Mouse (Mus musculus): Measurements from ENCODE around the gene Rhoq. TPM values are rescaled to one million over a fixed set of nuclear protein-coding genes. Genes with fewer than 3 reads are reported as not detected.

The Rhoq gene
- polyA plus RNA-seq, 1 experiment from 2014 or later: 8.1 TPM

GRCm38 (mm10) chr17:86966040-86966439 is 3.2 kb downstream of the Rhoq start:
- 89% methylated on average over 10 of the region's 10 CpGs for WGBS
- Histone ChIP-seq H3K9me3 (no peaks in the 10 kb centered on the region), H3K27me3 (ENCODE audit: poor library complexity, severe bottlenecking) (peaks cover 8% of the 10 kb centered on the region), H3K4me3 (no peak overlapping the region), H3K4me1 (peaks cover 46% of the 10 kb centered on the region), H3K27ac (no peak overlapping the region), H3K36me3 (replicated peaks) (peaks cover 26% of the 10 kb centered on the region)
- DNase-seq (ENCODE audit: extremely low spot score, low spot score): no peak

DNA sequence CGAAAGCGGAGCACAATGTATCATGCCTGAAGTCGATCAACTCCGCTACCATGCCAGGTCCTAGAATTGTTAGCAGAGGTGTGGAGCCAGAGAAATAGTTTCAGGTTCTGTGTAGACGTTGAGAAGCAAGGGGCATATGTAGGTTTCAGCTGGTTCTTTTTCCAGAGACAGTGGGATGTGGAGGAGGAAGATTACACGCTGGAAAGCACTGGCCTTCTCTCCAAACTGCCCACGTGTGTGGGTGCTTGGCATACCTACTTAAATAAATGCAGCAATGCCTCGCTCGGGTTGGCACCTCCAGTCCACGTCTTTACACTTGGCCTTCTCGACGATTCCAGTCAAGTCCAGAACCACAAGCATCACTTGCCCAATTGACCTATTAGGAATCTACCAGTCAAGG is 4.2 kb downstream of the Rhoq start:
- WGBS: 92% methylated on average over 12 of the region's 12 CpGs
- no peak for DNase-seq (ENCODE audit: extremely low spot score, low spot score)
- no peaks in the 10 kb centered on the region for H3K9me3 ChIP-seq
- H3K27ac ChIP-seq: no peak overlapping the region
- H3K4me3 ChIP-seq: no peak overlapping the region
- no peaks in the 10 kb centered on the region for H3K27me3 ChIP-seq (ENCODE audit: poor library complexity, severe bottlenecking)
- peaks cover 39% of the 10 kb centered on the region for H3K4me1 ChIP-seq
- H3K36me3 ChIP-seq (replicated peaks): peaks cover 29% of the 10 kb centered on the region

GRCm38 (mm10) chr17:86967536-86968525 is 4.9 kb downstream of the Rhoq start:
- peaks cover 34% of the 10 kb centered on the region for H3K4me1 ChIP-seq
- H3K36me3 ChIP-seq (replicated peaks): peaks cover 34% of the 10 kb centered on the region
- H3K27ac ChIP-seq: no peak overlapping the region
- no peaks in the 10 kb centered on the region for H3K27me3 ChIP-seq (ENCODE audit: poor library complexity, severe bottlenecking)
- 91% methylated on average over 10 of the region's 10 CpGs for WGBS
- no peak for DNase-seq (ENCODE audit: extremely low spot score, low spot score)
- H3K4me3 ChIP-seq: no peak overlapping the region
- no peaks in the 10 kb centered on the region for H3K9me3 ChIP-seq

GRCm38 (mm10) chr17:86968581-86968980 is 5.7 kb downstream of the Rhoq start:
- peaks cover 31% of the 10 kb centered on the region for H3K4me1 ChIP-seq
- H3K36me3 ChIP-seq (replicated peaks): peaks cover 37% of the 10 kb centered on the region
- no peak overlapping the region for H3K4me3 ChIP-seq
- no peaks in the 10 kb centered on the region for H3K9me3 ChIP-seq
- H3K27me3 ChIP-seq (ENCODE audit: poor library complexity, severe bottlenecking): no peaks in the 10 kb centered on the region
- 91% methylated on average over 5 of the region's 5 CpGs for WGBS
- no peak overlapping the region for H3K27ac ChIP-seq
- no peak for DNase-seq (ENCODE audit: extremely low spot score, low spot score)

GRCm38 (mm10) chr17:86969582-86969981 is 6.7 kb downstream of the Rhoq start:
- H3K4me1 ChIP-seq: peaks cover 21% of the 10 kb centered on the region
- H3K27ac ChIP-seq: no peak overlapping the region
- peaks cover 45% of the 10 kb centered on the region for H3K36me3 ChIP-seq (replicated peaks)
- H3K4me3 ChIP-seq: no peak overlapping the region
- H3K27me3 ChIP-seq (ENCODE audit: poor library complexity, severe bottlenecking): no peaks in the 10 kb centered on the region
- WGBS: 63% methylated on average over 5 of the region's 5 CpGs
- no peak for DNase-seq (ENCODE audit: extremely low spot score, low spot score)
- no peaks in the 10 kb centered on the region for H3K9me3 ChIP-seq

- Histone ChIP-seq H3K27ac (no peak overlapping the region), H3K36me3 (replicated peaks) (peaks cover 51% of the 10 kb centered on the region), H3K4me3 (no peak overlapping the region), H3K27me3 (ENCODE audit: poor library complexity, severe bottlenecking) (no peaks in the 10 kb centered on the region), H3K9me3 (no peaks in the 10 kb centered on the region), H3K4me1 (peaks cover 15% of the 10 kb centered on the region)
- DNase-seq (ENCODE audit: extremely low spot score, low spot score): no peak
- 91% methylated on average over 15 of the region's 15 CpGs for WGBS
Observed at GRCm38 (mm10) chr17:86970026-86970750, 7.3 kb downstream of the Rhoq start.

- no peaks in the 10 kb centered on the region for H3K9me3 ChIP-seq
- H3K27me3 ChIP-seq (ENCODE audit: poor library complexity, severe bottlenecking): no peaks in the 10 kb centered on the region
- no peak overlapping the region for H3K4me3 ChIP-seq
- 86% methylated on average over 5 of the region's 5 CpGs for WGBS
- peaks cover 10% of the 10 kb centered on the region for H3K4me1 ChIP-seq
- H3K36me3 ChIP-seq (replicated peaks): peaks cover 56% of the 10 kb centered on the region
- H3K27ac ChIP-seq: no peak overlapping the region
- no peak for DNase-seq (ENCODE audit: extremely low spot score, low spot score)
Observed at GRCm38 (mm10) chr17:86971036-86971435, 8.2 kb downstream of the Rhoq start.

GRCm38 (mm10) chr17:86971860-86972259 is 9.0 kb downstream of the Rhoq start:
- WGBS: 86% methylated on average over 7 of the region's 7 CpGs

GRCm38 (mm10) chr17:86973097-86973496 is 10.2 kb downstream of the Rhoq start:
- Histone ChIP-seq H3K27me3 (ENCODE audit: poor library complexity, severe bottlenecking) (no peaks in the 10 kb centered on the region), H3K9me3 (no peaks in the 10 kb centered on the region), H3K4me1 (peaks cover 10% of the 10 kb centered on the region), H3K27ac (no peak overlapping the region), H3K4me3 (no peak overlapping the region), H3K36me3 (replicated peaks) (peaks cover 55% of the 10 kb centered on the region)
- no peak for DNase-seq (ENCODE audit: extremely low spot score, low spot score)
- WGBS: 98% methylated on average over 2 of the region's 2 CpGs

More at GRCm38 (mm10) chr17:86971860-86972259, 9.0 kb downstream of the Rhoq start:
- H3K9me3 ChIP-seq: no peaks in the 10 kb centered on the region
- peaks cover 60% of the 10 kb centered on the region for H3K36me3 ChIP-seq (replicated peaks)
- H3K4me1 ChIP-seq: peaks cover 10% of the 10 kb centered on the region
- H3K27ac ChIP-seq: no peak overlapping the region
- no peaks in the 10 kb centered on the region for H3K27me3 ChIP-seq (ENCODE audit: poor library complexity, severe bottlenecking)
- DNase-seq (ENCODE audit: extremely low spot score, low spot score): no peak
- H3K4me3 ChIP-seq: no peak overlapping the region

DNA sequence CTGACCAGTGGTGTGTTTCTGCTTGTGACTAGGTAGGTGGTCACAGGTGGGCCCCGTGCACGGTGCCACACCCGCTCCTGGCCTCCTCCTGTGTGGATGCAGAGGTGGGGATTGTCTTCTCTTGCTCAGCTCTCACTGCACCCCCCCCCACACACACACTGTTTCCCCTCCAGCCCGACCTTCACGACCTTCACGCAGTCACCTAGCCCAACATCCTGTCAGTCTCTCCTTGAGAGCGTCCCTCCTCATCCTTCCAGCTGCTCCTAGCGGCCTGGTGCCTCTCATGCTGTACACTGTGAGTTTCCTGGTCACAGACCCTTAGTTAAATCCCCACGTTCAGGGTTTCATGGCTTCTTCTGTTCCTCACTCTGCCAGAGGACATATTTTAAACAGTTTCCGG is 13.5 kb downstream of the Rhoq start:
- no peaks in the 10 kb centered on the region for H3K4me1 ChIP-seq
- H3K27ac ChIP-seq: no peak overlapping the region
- H3K36me3 ChIP-seq (replicated peaks): peaks cover 59% of the 10 kb centered on the region
- no peak overlapping the region for H3K4me3 ChIP-seq
- WGBS: 86% methylated on average over 10 of the region's 10 CpGs
- DNase-seq (ENCODE audit: extremely low spot score, low spot score): no peak
- no peaks in the 10 kb centered on the region for H3K9me3 ChIP-seq
- no peaks in the 10 kb centered on the region for H3K27me3 ChIP-seq (ENCODE audit: poor library complexity, severe bottlenecking)

GRCm38 (mm10) chr17:86978496-86978895 is 15.6 kb downstream of the Rhoq start:
- H3K27ac ChIP-seq: no peak overlapping the region
- DNase-seq (ENCODE audit: extremely low spot score, low spot score): no peak
- H3K27me3 ChIP-seq (ENCODE audit: poor library complexity, severe bottlenecking): no peaks in the 10 kb centered on the region
- 89% methylated on average over 6 of the region's 6 CpGs for WGBS
- H3K9me3 ChIP-seq: no peaks in the 10 kb centered on the region
- H3K4me1 ChIP-seq: no peaks in the 10 kb centered on the region
- H3K36me3 ChIP-seq (replicated peaks): peaks cover 57% of the 10 kb centered on the region
- no peak overlapping the region for H3K4me3 ChIP-seq

GRCm38 (mm10) chr17:86981205-86981604 is 18.3 kb downstream of the Rhoq start:
- Histone ChIP-seq H3K27me3 (ENCODE audit: poor library complexity, severe bottlenecking) (no peaks in the 10 kb centered on the region), H3K36me3 (replicated peaks) (peaks cover 34% of the 10 kb centered on the region), H3K27ac (no peak overlapping the region), H3K4me1 (peaks cover 11% of the 10 kb centered on the region), H3K4me3 (no peak overlapping the region), H3K9me3 (no peaks in the 10 kb centered on the region)
- 90% methylated on average over 1 of the region's 1 CpGs for WGBS
- DNase-seq (ENCODE audit: extremely low spot score, low spot score): no peak

DNA sequence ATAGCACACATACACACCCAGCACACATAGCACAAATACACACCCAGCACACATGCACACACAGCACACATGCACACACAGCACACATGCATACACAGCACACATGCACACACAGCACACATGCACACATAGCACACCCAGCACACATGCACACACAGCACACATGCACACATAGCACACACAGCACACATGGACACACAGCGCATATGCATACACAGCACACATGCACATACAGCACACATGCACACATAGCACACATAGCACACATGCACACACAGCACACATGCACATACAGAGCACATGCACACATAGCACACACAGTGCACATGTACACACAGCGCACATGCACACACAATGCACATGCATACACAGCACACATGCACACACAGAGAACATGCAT is 18.8 kb downstream of the Rhoq start:
- H3K36me3 ChIP-seq (replicated peaks): peaks cover 30% of the 10 kb centered on the region
- no peak for DNase-seq (ENCODE audit: extremely low spot score, low spot score)
- 95% methylated on average over 2 of the region's 2 CpGs for WGBS
- no peak overlapping the region for H3K4me3 ChIP-seq
- peaks cover 16% of the 10 kb centered on the region for H3K4me1 ChIP-seq
- no peaks in the 10 kb centered on the region for H3K9me3 ChIP-seq
- no peak overlapping the region for H3K27ac ChIP-seq
- no peaks in the 10 kb centered on the region for H3K27me3 ChIP-seq (ENCODE audit: poor library complexity, severe bottlenecking)
